ENCODE assay signal across 8 mouse cellular contexts in genomic region chr19:55877404-55877915, GRCm38 (mm10).
DNase-seq lines count a peak whose midpoint lies in the region; ATAC-seq lines count a peak whose summit lies in the region.

No protein-coding gene starts in this region.

- no peak overlapping the region for H3K27ac ChIP-seq in heart, embryonic 10.5 days
- no peak overlapping the region for H3K27ac ChIP-seq in intestine, embryonic 15.5 days
- peak overlapping the region; percentile 44; the same call in 1 of the 2 replicates for H3K27ac ChIP-seq in limb, embryonic 10.5 days
- H3K27ac ChIP-seq in midbrain, embryonic 13.5 days = 0 out of 2 replicates have a peak overlapping the region, but pooled peaks have one; percentile 15

- no peaks in the 10 kb centered on the region for H3K27me3 ChIP-seq in heart, embryonic 10.5 days (ENCODE audit: insufficient read depth, poor library complexity, severe bottlenecking)
- H3K27me3 ChIP-seq in intestine, embryonic 15.5 days (replicated peaks) = no peaks in the 10 kb centered on the region
- no peaks in the 10 kb centered on the region for H3K27me3 ChIP-seq in limb, embryonic 10.5 days (ENCODE audit: low read depth, poor library complexity, severe bottlenecking)
- H3K27me3 ChIP-seq in midbrain, embryonic 13.5 days = no peaks in the 10 kb centered on the region

- ATAC-seq in intestine, embryonic 15.5 days = peak; percentile 25; the same call in 1 of the 2 replicates
- ATAC-seq in midbrain, embryonic 13.5 days = peak; percentile 78

- DNase-seq in heart, adult 11 months = peak; percentile 96
- DNase-seq in heart, embryonic 10.5 days (ENCODE audit: low spot score) = no peak
- peak; percentile 68 to 83 for DNase-seq in cerebellum, postnatal 14 days
- DNase-seq in frontal cortex, postnatal 25 days (ENCODE audit: low spot score in 2 of 2) = peak; percentile 22 to 36
- peak; percentile 76 for DNase-seq in limb, embryonic 10.5 days (ENCODE audit: low spot score)
- peak; percentile 18 to 67 for DNase-seq in spleen, adult 18-20 months

- no peak overlapping the region for H3K4me2 ChIP-seq in intestine, embryonic 15.5 days (replicated peaks)
- H3K4me2 ChIP-seq in midbrain, embryonic 13.5 days (replicated peaks) = no peak overlapping the region

- no peaks in the 10 kb centered on the region for H3K36me3 ChIP-seq in heart, embryonic 10.5 days
- H3K36me3 ChIP-seq in intestine, embryonic 15.5 days = peaks cover 3% of the 10 kb centered on the region; the same call in 1 of the 2 replicates
- H3K36me3 ChIP-seq in limb, embryonic 10.5 days = peaks cover 23% of the 10 kb centered on the region; the same call in 1 of the 2 replicates
- H3K36me3 ChIP-seq in midbrain, embryonic 13.5 days = no peaks in the 10 kb centered on the region

- H3K4me3 ChIP-seq in heart, embryonic 10.5 days = no peak overlapping the region
- H3K4me3 ChIP-seq in intestine, embryonic 15.5 days (replicated peaks) = no peak overlapping the region
- no peak overlapping the region for H3K4me3 ChIP-seq in limb, embryonic 10.5 days
- no peak overlapping the region for H3K4me3 ChIP-seq in midbrain, embryonic 13.5 days (replicated peaks)

- no peak overlapping the region for H3K9ac ChIP-seq in intestine, embryonic 15.5 days
- no peak overlapping the region for H3K9ac ChIP-seq in midbrain, embryonic 13.5 days (replicated peaks)

- peaks cover 12% of the 10 kb centered on the region; the same call in 1 of the 2 replicates for H3K4me1 ChIP-seq in heart, embryonic 10.5 days
- no peaks in the 10 kb centered on the region for H3K4me1 ChIP-seq in intestine, embryonic 15.5 days (replicated peaks)
- H3K4me1 ChIP-seq in limb, embryonic 10.5 days = peaks cover 39% of the 10 kb centered on the region
- H3K4me1 ChIP-seq in midbrain, embryonic 13.5 days (replicated peaks) = peaks cover 51% of the 10 kb centered on the region

- WGBS in heart, embryonic 10.5 days = 67% methylated on average over 7 of the region's 7 CpGs
- WGBS in intestine, embryonic 15.5 days = 69% methylated on average over 7 of the region's 7 CpGs
- 58% methylated on average over 7 of the region's 7 CpGs for WGBS in limb, embryonic 10.5 days
- 16% methylated on average over 7 of the region's 7 CpGs for WGBS in midbrain, embryonic 13.5 days

- no peaks in the 10 kb centered on the region for H3K9me3 ChIP-seq in heart, embryonic 10.5 days
- no peaks in the 10 kb centered on the region for H3K9me3 ChIP-seq in intestine, embryonic 15.5 days
- no peaks in the 10 kb centered on the region for H3K9me3 ChIP-seq in limb, embryonic 10.5 days (replicated peaks)
- no peaks in the 10 kb centered on the region for H3K9me3 ChIP-seq in midbrain, embryonic 13.5 days

Comparison
In these comparisons a context has a peak if more than half of its experiments do, and no peak if none do; other contexts are left out.
1. H3K27ac ChIP-seq: peak in limb, embryonic 10.5 days (single experiment) and midbrain, embryonic 13.5 days (single experiment); none in heart, embryonic 10.5 days (single experiment) and intestine, embryonic 15.5 days (single experiment).